Mouse (Mus musculus): ENCODE measurements around the gene Med13l. TPM values are rescaled to one million over a fixed set of nuclear protein-coding genes. Genes with fewer than 3 reads are reported as not detected.
"Not testable (repeated sequence)": the region's sequence is repeated elsewhere in the genome, so short reads cannot be mapped to it uniquely, and the experiment has no call there.

Gene Med13l
- polyA plus RNA-seq, 1 experiment = 7.3 TPM

DNA sequence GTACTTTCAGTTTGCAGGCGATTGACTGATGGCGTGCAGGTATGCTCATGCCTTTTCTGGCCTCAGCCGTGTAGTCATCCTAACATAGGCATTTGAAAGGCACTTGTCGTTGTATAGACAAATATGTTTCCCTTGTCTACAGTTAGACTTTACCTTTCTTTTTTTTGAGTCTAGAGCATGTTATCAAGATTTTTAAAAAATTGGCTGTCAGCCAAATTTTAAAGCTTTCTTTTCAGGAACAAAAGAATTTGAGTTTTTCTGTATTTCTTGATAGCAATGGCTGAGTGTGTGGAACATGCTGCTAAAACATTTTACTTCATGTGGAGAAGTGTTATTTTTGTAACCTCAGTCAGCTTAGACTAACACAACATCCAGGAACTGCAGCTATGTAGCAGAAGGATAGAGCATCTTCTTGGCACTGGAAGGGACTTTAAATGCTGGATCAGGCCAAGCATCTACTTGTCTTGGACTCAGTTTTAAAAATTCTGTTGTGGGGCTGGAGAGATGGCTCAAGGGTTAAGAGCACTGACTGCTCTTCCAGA lies 89.6 kb downstream of the Med13l start:
- Histone ChIP-seq H3K4me3 (ENCODE audit: control insufficient read depth, low read depth, low read length) (no peak overlapping the region), H3K27me3 (ENCODE audit: control insufficient read depth, insufficient read depth, low read length) (no peaks in the 10 kb centered on the region), H3K4me1 (ENCODE audit: control insufficient read depth, insufficient read depth, low read length) (peaks cover 15% of the 10 kb centered on the region), H3K27ac (ENCODE audit: control insufficient read depth, insufficient read depth, low read depth, low read length) (no peak overlapping the region), H3K36me3 (ENCODE audit: control insufficient read depth, insufficient read depth, low read length) (no peaks in the 10 kb centered on the region)
- TF ChIP-seq CTCF (IDR thresholded peaks at IDR 0.05; ENCODE audit: control insufficient read depth, insufficient read depth, insufficient replicate concordance, low read depth, low read length) (no peak), POLR2A (IDR thresholded peaks at IDR 0.05; ENCODE audit: control insufficient read depth, low read depth, low read length) (no peak)

DNA sequence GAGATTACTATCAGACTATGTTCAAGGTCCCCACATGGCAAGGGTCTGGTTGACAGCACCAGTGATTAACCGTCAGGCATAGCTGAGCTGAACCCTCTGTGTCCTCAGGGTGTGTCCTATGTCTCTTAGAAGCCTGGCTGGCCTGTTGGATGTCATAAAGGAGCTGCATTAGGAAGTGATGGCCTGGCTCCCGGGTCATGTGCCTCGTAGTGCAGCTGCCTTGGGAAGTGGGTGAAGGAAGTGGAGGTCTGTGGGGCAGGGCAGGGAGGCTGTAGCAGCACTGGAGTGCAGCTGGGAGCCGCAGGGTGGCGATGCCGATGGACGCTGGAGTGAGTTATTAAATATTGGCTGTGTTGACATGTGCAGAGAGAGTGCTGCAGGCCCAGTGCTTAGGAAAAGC lies 90.3 kb downstream of the Med13l start:
- TF ChIP-seq CTCF (IDR thresholded peaks at IDR 0.05; ENCODE audit: control insufficient read depth, insufficient read depth, insufficient replicate concordance, low read depth, low read length) (no peak), POLR2A (IDR thresholded peaks at IDR 0.05; ENCODE audit: control insufficient read depth, low read depth, low read length) (no peak)
- Histone ChIP-seq H3K4me1 (ENCODE audit: control insufficient read depth, insufficient read depth, low read length) (peaks cover 13% of the 10 kb centered on the region), H3K27me3 (ENCODE audit: control insufficient read depth, insufficient read depth, low read length) (no peaks in the 10 kb centered on the region), H3K36me3 (ENCODE audit: control insufficient read depth, insufficient read depth, low read length) (no peaks in the 10 kb centered on the region), H3K4me3 (ENCODE audit: control insufficient read depth, low read depth, low read length) (no peak overlapping the region), H3K27ac (ENCODE audit: control insufficient read depth, insufficient read depth, low read depth, low read length) (no peak overlapping the region)

DNA sequence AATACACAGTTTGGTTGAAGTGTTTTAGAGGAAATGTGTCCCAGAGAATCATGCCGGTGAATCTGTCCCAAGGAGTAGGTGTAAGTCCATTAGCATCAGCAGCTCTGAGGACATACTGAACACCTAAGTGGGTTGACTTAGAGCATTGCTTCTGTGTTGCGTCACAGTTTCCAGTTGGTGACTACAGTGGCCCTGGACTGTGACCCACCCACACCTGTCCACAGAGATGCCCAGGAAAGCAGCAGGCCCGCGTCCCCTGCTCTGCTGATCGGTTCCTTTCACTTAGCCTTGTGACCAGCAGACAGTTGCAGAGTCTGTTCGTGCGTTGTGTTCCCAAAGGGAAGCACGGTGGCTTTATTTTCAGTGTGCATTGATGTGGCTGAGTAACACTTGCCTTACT lies 92.1 kb downstream of the Med13l start:
- Histone ChIP-seq H3K27ac (ENCODE audit: control insufficient read depth, insufficient read depth, low read depth, low read length) (no peak overlapping the region), H3K36me3 (ENCODE audit: control insufficient read depth, insufficient read depth, low read length) (no peaks in the 10 kb centered on the region), H3K4me3 (ENCODE audit: control insufficient read depth, low read depth, low read length) (no peak overlapping the region), H3K4me1 (ENCODE audit: control insufficient read depth, insufficient read depth, low read length) (peaks cover 14% of the 10 kb centered on the region), H3K27me3 (ENCODE audit: control insufficient read depth, insufficient read depth, low read length) (no peaks in the 10 kb centered on the region)
- TF ChIP-seq CTCF (IDR thresholded peaks at IDR 0.05; ENCODE audit: control insufficient read depth, insufficient read depth, insufficient replicate concordance, low read depth, low read length) = no peak
- no peak for TF ChIP-seq POLR2A (IDR thresholded peaks at IDR 0.05; ENCODE audit: control insufficient read depth, low read depth, low read length)

DNA sequence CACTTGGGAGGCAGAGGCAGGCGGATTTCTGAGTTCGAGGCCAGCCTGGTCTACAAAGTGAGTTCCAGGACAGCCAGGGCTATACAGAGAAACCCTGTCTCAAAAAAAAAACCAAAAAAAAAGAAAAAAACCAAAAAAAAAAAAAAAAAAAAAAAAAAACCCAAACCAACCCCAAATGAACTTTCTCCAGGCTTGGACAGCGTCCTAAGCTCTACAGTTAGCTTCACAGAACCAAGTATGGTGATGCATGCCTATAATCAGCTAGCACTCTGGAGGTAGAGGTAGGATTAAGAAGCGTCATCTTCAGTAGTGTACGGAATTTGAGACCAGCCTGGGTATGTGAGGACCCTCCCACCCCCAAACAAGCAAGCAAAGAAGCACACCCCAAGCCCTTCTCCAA lies 92.6 kb downstream of the Med13l start:
- H3K27me3 ChIP-seq (ENCODE audit: control insufficient read depth, insufficient read depth, low read length); H3K27ac ChIP-seq (ENCODE audit: control insufficient read depth, insufficient read depth, low read depth, low read length); H3K4me1 ChIP-seq (ENCODE audit: control insufficient read depth, insufficient read depth, low read length); H3K4me3 ChIP-seq (ENCODE audit: control insufficient read depth, low read depth, low read length); H3K36me3 ChIP-seq (ENCODE audit: control insufficient read depth, insufficient read depth, low read length): not testable (repeated sequence)

DNA sequence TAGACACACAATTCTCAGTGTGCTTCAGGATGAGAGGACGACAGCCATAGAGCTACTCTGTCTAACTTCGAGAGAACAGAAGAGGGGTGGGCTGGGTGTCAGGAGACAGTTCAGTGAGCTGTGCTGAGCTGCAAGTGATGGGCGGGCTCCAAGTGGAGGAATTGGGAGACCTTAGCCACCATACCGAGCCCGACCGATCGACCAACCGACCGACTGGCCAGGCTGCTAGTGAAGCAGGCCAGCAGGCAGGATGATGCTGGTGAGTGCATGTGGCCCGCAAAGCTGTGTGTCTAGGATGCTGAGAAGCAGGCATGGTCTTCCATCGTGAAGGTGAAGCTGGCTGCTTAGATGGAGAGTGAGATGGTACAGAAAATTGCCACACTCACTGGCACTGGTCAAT lies 94.1 kb downstream of the Med13l start:
- Histone ChIP-seq H3K27me3 (ENCODE audit: control insufficient read depth, insufficient read depth, low read length) (no peaks in the 10 kb centered on the region), H3K4me1 (ENCODE audit: control insufficient read depth, insufficient read depth, low read length) (peaks cover 10% of the 10 kb centered on the region), H3K27ac (ENCODE audit: control insufficient read depth, insufficient read depth, low read depth, low read length) (no peak overlapping the region), H3K4me3 (ENCODE audit: control insufficient read depth, low read depth, low read length) (no peak overlapping the region), H3K36me3 (ENCODE audit: control insufficient read depth, insufficient read depth, low read length) (no peaks in the 10 kb centered on the region)
- TF ChIP-seq POLR2A (IDR thresholded peaks at IDR 0.05; ENCODE audit: control insufficient read depth, low read depth, low read length) (no peak), CTCF (IDR thresholded peaks at IDR 0.05; ENCODE audit: control insufficient read depth, insufficient read depth, insufficient replicate concordance, low read depth, low read length) (no peak)

DNA sequence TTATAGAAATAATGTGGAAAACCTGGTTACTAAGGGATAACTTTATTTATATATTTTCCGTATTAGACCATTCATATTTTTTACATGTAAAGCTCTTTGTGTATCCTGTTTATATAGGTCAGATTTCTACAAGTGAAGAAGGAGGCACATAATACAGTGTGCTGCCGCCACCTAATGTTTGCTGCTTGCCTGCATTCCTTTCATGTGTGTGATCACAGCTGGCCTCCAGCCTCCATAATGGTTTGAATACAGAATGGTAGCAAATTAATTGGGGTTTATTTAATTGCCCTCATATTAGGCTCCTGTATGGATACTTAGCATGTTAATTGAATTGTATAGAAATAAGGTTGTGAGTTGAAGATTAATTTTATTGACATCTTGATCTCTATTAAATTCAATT lies 94.5 kb downstream of the Med13l start:
- no peak overlapping the region for H3K27ac ChIP-seq (ENCODE audit: control insufficient read depth, insufficient read depth, low read depth, low read length)
- no peaks in the 10 kb centered on the region for H3K36me3 ChIP-seq (ENCODE audit: control insufficient read depth, insufficient read depth, low read length)
- TF ChIP-seq POLR2A (IDR thresholded peaks at IDR 0.05; ENCODE audit: control insufficient read depth, low read depth, low read length) = no peak
- no peak for TF ChIP-seq CTCF (IDR thresholded peaks at IDR 0.05; ENCODE audit: control insufficient read depth, insufficient read depth, insufficient replicate concordance, low read depth, low read length)
- no peak overlapping the region for H3K4me3 ChIP-seq (ENCODE audit: control insufficient read depth, low read depth, low read length)
- no peaks in the 10 kb centered on the region for H3K27me3 ChIP-seq (ENCODE audit: control insufficient read depth, insufficient read depth, low read length)
- peaks cover 9% of the 10 kb centered on the region for H3K4me1 ChIP-seq (ENCODE audit: control insufficient read depth, insufficient read depth, low read length)

DNA sequence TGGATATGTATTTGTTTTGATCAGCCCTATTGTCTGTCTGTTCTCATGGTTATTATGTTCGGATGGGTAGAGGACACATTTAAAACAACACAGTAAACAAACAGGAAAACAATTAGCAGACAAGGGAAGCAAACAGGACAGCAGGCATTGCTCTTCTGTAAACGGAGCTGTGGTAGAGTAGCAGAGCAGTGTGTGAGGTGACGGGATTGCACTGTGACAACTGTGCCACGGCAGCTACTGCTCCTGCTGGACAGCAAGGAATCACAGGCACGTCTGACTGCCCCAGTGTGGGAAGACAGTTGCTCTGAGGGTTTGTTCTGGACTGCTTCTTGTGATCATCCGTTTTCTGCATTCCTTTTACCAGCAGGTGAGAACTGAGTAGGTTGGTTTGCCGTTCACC lies 94.9 kb downstream of the Med13l start:
- no peaks in the 10 kb centered on the region for H3K36me3 ChIP-seq (ENCODE audit: control insufficient read depth, insufficient read depth, low read length)
- no peak for TF ChIP-seq CTCF (IDR thresholded peaks at IDR 0.05; ENCODE audit: control insufficient read depth, insufficient read depth, insufficient replicate concordance, low read depth, low read length)
- TF ChIP-seq POLR2A (IDR thresholded peaks at IDR 0.05; ENCODE audit: control insufficient read depth, low read depth, low read length) = no peak
- peaks cover 9% of the 10 kb centered on the region for H3K4me1 ChIP-seq (ENCODE audit: control insufficient read depth, insufficient read depth, low read length)
- no peak overlapping the region for H3K4me3 ChIP-seq (ENCODE audit: control insufficient read depth, low read depth, low read length)
- H3K27ac ChIP-seq (ENCODE audit: control insufficient read depth, insufficient read depth, low read depth, low read length) = no peak overlapping the region
- H3K27me3 ChIP-seq (ENCODE audit: control insufficient read depth, insufficient read depth, low read length) = no peaks in the 10 kb centered on the region

DNA sequence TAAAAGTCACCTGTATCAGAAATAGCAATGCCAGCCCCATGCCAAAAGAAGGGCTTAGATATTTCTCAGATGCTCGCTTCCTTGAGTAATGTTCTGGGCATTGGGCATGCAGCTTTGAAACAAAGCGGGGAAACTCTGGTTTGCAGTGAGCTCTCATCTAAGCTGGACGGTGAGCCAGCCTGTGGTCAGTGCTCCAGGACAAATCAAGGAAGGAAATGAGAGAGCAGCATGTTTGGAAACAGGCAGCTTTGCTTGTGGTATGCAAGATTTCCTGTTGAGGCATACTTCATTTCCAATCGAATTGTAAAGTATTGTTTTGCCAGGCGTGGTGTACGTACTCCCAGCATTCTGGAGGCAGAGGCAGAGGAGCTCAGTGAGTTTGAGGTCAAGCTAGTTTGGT lies 95.5 kb downstream of the Med13l start:
- no peak overlapping the region for H3K4me3 ChIP-seq (ENCODE audit: control insufficient read depth, low read depth, low read length)
- H3K4me1 ChIP-seq (ENCODE audit: control insufficient read depth, insufficient read depth, low read length) = peaks cover 9% of the 10 kb centered on the region
- no peak overlapping the region for H3K27ac ChIP-seq (ENCODE audit: control insufficient read depth, insufficient read depth, low read depth, low read length)
- no peaks in the 10 kb centered on the region for H3K36me3 ChIP-seq (ENCODE audit: control insufficient read depth, insufficient read depth, low read length)
- no peak for TF ChIP-seq POLR2A (IDR thresholded peaks at IDR 0.05; ENCODE audit: control insufficient read depth, low read depth, low read length)
- TF ChIP-seq CTCF (IDR thresholded peaks at IDR 0.05; ENCODE audit: control insufficient read depth, insufficient read depth, insufficient replicate concordance, low read depth, low read length) = no peak
- H3K27me3 ChIP-seq (ENCODE audit: control insufficient read depth, insufficient read depth, low read length) = no peaks in the 10 kb centered on the region

Measured in testis, adult 2 months (tissue).